Mouse (Mus musculus) forebrain, embryonic 16.5 days (tissue): ENCODE data around the gene Arhgef28. TPM values are rescaled to one million over a fixed set of nuclear protein-coding genes. Genes with fewer than 3 reads are reported as not detected.
A peak's percentile ranks its signal among the peaks of the same experiment; 100 is the strongest.

Experiments
- ATAC-seq: fragments of 200-750 bp; cut with Nextera tagmentation; 2 replicates; pipeline ENCODE4 v1.8.0; 2017; ENCODE audit warnings: mild to moderate bottlenecking, moderate library complexity
- H3K27ac ChIP-seq: fragments of 300-500 bp; sonication (generic); 2 replicates; pipeline ENCODE4 v1.5.1; 2014; ENCODE audit warnings: low read length, control low read depth
- H3K27me3 ChIP-seq: fragments of 300-500 bp; sonication (generic); replicated peaks from 2 replicates; pipeline ENCODE4 v1.6.1; 2014; ENCODE audit warnings: low read length; ENCODE audit not compliant: control insufficient read depth, insufficient read depth
- H3K36me3 ChIP-seq: fragments of 300-500 bp; sonication (generic); 2 replicates; pipeline ENCODE4 v1.6.1; 2014; ENCODE audit not compliant: control insufficient read depth, insufficient read depth
- H3K4me1 ChIP-seq: fragments of 300-500 bp; sonication (generic); replicated peaks from 2 replicates; pipeline ENCODE4 v1.6.1; 2014; ENCODE audit warnings: low read length; ENCODE audit not compliant: control insufficient read depth, insufficient read depth
- H3K4me2 ChIP-seq: fragments of 300-500 bp; sonication (generic); 2 replicates; pipeline ENCODE4 v1.6.1; 2014; ENCODE audit warnings: mild to moderate bottlenecking, low read length, control low read depth
- H3K4me3 ChIP-seq: fragments of 300-500 bp; sonication (generic); replicated peaks from 2 replicates; pipeline ENCODE4 v1.5.1; 2014; ENCODE audit warnings: mild to moderate bottlenecking, low read length, control low read depth
- H3K9ac ChIP-seq: fragments of 300-500 bp; sonication (generic); replicated peaks from 2 replicates; pipeline ENCODE4 v1.6.1; 2014; ENCODE audit warnings: low read depth, low read length, control low read depth
- H3K9me3 ChIP-seq: fragments of 300-500 bp; sonication (generic); 2 replicates; pipeline ENCODE4 v1.6.1; 2016; ENCODE audit warnings: low read length; ENCODE audit not compliant: control insufficient read depth
- WGBS: fragments of 180-500 bp; shearing (Covaris S2); extraction: QIAGEN DNeasy Blood & Tissue Kit; methylation state at CpG from one replicate; pipeline ENCODE4 v1.1.7; 2014; 5-methylcytosine and 5-hydroxymethylcytosine counted together
- polyA plus RNA-seq: library from polyadenylated mRNA; unstranded; fragments of >200 nt; fragmentation: Nextera tagmentation; extraction: Ambion mirVana; gene quantifications from 2 replicates; pipeline ENCODE4 v1.2.1, GENCODE M21; 2015

Arhgef28 gene
- polyA plus RNA-seq, 1 experiment from 2014 or later = 17.3 TPM

- H3K36me3 ChIP-seq = no peaks in the 10 kb centered on the region
- H3K4me2 ChIP-seq = no peak overlapping the region
- H3K9me3 ChIP-seq = no peaks in the 10 kb centered on the region
- no peak overlapping the region for H3K27ac ChIP-seq
- H3K9ac ChIP-seq = no peak overlapping the region
- peaks cover 7% of the 10 kb centered on the region for H3K4me1 ChIP-seq
- ATAC-seq = no peak
- 98% methylated on average over 2 of the region's 2 CpGs for WGBS
- 0 out of 2 replicates have a peak, but pooled peaks cover 5% of the 10 kb centered on the region for H3K27me3 ChIP-seq
- H3K4me3 ChIP-seq = no peak overlapping the region
These were observed 17.7 kb downstream of the Arhgef28 start for GRCm38 (mm10) chr13:98188500-98188899.

- peaks cover 7% of the 10 kb centered on the region for H3K4me1 ChIP-seq
- no peak overlapping the region for H3K27ac ChIP-seq
- H3K4me3 ChIP-seq = no peak overlapping the region
- H3K9me3 ChIP-seq = no peaks in the 10 kb centered on the region
- ATAC-seq = no peak
- no peaks in the 10 kb centered on the region for H3K36me3 ChIP-seq
- H3K27me3 ChIP-seq = 0 out of 2 replicates have a peak, but pooled peaks cover 5% of the 10 kb centered on the region
- no peak overlapping the region for H3K9ac ChIP-seq
- 94% methylated on average over 1 of the region's 1 CpGs for WGBS
- H3K4me2 ChIP-seq = no peak overlapping the region
These were observed 18.3 kb downstream of the Arhgef28 start for GRCm38 (mm10) chr13:98187904-98188303.

- Histone ChIP-seq H3K4me3 (no peak overlapping the region), H3K9ac (no peak overlapping the region), H3K36me3 (no peaks in the 10 kb centered on the region), H3K27me3 (0 out of 2 replicates have a peak, but pooled peaks cover 5% of the 10 kb centered on the region), H3K4me2 (no peak overlapping the region), H3K4me1 (peaks cover 7% of the 10 kb centered on the region), H3K9me3 (no peaks in the 10 kb centered on the region), H3K27ac (no peak overlapping the region)
- WGBS = 12% methylated on average over 5 of the region's 5 CpGs
- peak; percentile 46; the same call in 1 of the 2 replicates for ATAC-seq
These were observed 20.1 kb downstream of the Arhgef28 start for GRCm38 (mm10) chr13:98186179-98186578.

- no peak overlapping the region for H3K27ac ChIP-seq
- 45% methylated on average over 3 of the region's 3 CpGs for WGBS
- H3K9ac ChIP-seq = no peak overlapping the region
- H3K27me3 ChIP-seq = 0 out of 2 replicates have a peak, but pooled peaks cover 5% of the 10 kb centered on the region
- no peaks in the 10 kb centered on the region for H3K36me3 ChIP-seq
- H3K9me3 ChIP-seq = no peaks in the 10 kb centered on the region
- H3K4me3 ChIP-seq = no peak overlapping the region
- ATAC-seq = no peak
- no peak overlapping the region for H3K4me2 ChIP-seq
- H3K4me1 ChIP-seq = peaks cover 7% of the 10 kb centered on the region
These were observed 21.6 kb downstream of the Arhgef28 start for GRCm38 (mm10) chr13:98184632-98185031.

- 77% methylated on average over 21 of the region's 21 CpGs for WGBS
- Histone ChIP-seq H3K36me3 (no peaks in the 10 kb centered on the region), H3K4me3 (no peak overlapping the region), H3K9ac (no peak overlapping the region), H3K27ac (no peak overlapping the region), H3K9me3 (no peaks in the 10 kb centered on the region), H3K4me1 (peaks cover 7% of the 10 kb centered on the region), H3K27me3 (0 out of 2 replicates have a peak, but pooled peaks cover 5% of the 10 kb centered on the region), H3K4me2 (no peak overlapping the region)
- no peak for ATAC-seq
These were observed 22.9 kb downstream of the Arhgef28 start for GRCm38 (mm10) chr13:98183157-98183878.

GRCm38 (mm10) chr13:98182330-98182729 lies 23.9 kb downstream of the Arhgef28 start:
- Histone ChIP-seq H3K4me1 (peaks cover 7% of the 10 kb centered on the region), H3K36me3 (no peaks in the 10 kb centered on the region), H3K9me3 (no peaks in the 10 kb centered on the region), H3K27me3 (0 out of 2 replicates have a peak, but pooled peaks cover 5% of the 10 kb centered on the region), H3K4me2 (no peak overlapping the region), H3K9ac (no peak overlapping the region), H3K27ac (peak overlapping the region; percentile 47; the same call in 1 of the 2 replicates), H3K4me3 (no peak overlapping the region)
- peak; percentile 80 for ATAC-seq
- 66% methylated on average over 11 of the region's 11 CpGs for WGBS

- 89% methylated on average over 8 of the region's 8 CpGs for WGBS
- no peak for ATAC-seq
These were observed 25.6 kb downstream of the Arhgef28 start for GRCm38 (mm10) chr13:98180636-98181035.

GRCm38 (mm10) chr13:98175323-98176007 lies 30.8 kb downstream of the Arhgef28 start:
- no peak overlapping the region for H3K4me3 ChIP-seq
- no peak overlapping the region for H3K27ac ChIP-seq
- 81% methylated on average over 10 of the region's 10 CpGs for WGBS
- H3K4me2 ChIP-seq = no peak overlapping the region
- no peaks in the 10 kb centered on the region for H3K36me3 ChIP-seq
- H3K9me3 ChIP-seq = no peaks in the 10 kb centered on the region
- ATAC-seq = no peak
- no peaks in the 10 kb centered on the region for H3K4me1 ChIP-seq
- no peak overlapping the region for H3K9ac ChIP-seq
- no peaks in the 10 kb centered on the region for H3K27me3 ChIP-seq

More at GRCm38 (mm10) chr13:98180636-98181035, 25.6 kb downstream of the Arhgef28 start:
- Histone ChIP-seq H3K4me2 (no peak overlapping the region), H3K9ac (no peak overlapping the region), H3K27ac (no peak overlapping the region), H3K9me3 (no peaks in the 10 kb centered on the region), H3K4me1 (peaks cover under 1% of the 10 kb centered on the region; the same call in 1 of the 2 replicates), H3K4me3 (no peak overlapping the region), H3K27me3 (0 out of 2 replicates have a peak, but pooled peaks cover 5% of the 10 kb centered on the region), H3K36me3 (no peaks in the 10 kb centered on the region)

- no peak overlapping the region for H3K9ac ChIP-seq
- H3K4me1 ChIP-seq = no peaks in the 10 kb centered on the region
- no peak for ATAC-seq
- H3K36me3 ChIP-seq = no peaks in the 10 kb centered on the region
- H3K4me2 ChIP-seq = no peak overlapping the region
- H3K9me3 ChIP-seq = no peaks in the 10 kb centered on the region
- no peaks in the 10 kb centered on the region for H3K27me3 ChIP-seq
- no peak overlapping the region for H3K27ac ChIP-seq
- WGBS = 57% methylated on average over 6 of the region's 6 CpGs
- no peak overlapping the region for H3K4me3 ChIP-seq
These were observed 33.2 kb downstream of the Arhgef28 start for GRCm38 (mm10) chr13:98173008-98173407.
